Mouse (Mus musculus): ENCODE results near the gene Mki67. TPM values are rescaled to one million over a fixed set of nuclear protein-coding genes. Genes with fewer than 3 reads are reported as not detected.

Gene Mki67
- polyA plus RNA-seq, 1 experiment from 2014 or later, result 82.1 TPM

DNA sequence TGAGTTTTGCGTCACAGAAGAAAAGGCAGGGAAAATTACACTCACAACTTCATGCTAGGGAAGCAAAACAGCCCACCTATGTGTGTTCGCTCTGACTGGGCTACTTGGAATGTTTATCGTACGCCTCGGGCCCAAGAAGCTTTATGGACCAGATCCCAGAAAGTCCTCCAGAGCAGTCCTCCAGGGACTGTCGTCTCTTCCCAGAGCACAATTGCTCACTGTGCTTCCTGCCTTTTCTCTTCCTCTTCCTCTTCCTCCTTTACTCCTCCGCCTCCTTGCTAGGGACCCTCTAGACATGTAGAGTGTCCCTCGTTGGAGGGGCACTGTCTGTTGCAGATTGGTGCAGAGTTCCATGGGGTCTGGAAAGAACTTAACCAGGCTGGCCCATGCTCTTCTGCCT lies 67.3 kb downstream of the Mki67 start:
- no peak for ATAC-seq (ENCODE audit: low read depth)

DNA sequence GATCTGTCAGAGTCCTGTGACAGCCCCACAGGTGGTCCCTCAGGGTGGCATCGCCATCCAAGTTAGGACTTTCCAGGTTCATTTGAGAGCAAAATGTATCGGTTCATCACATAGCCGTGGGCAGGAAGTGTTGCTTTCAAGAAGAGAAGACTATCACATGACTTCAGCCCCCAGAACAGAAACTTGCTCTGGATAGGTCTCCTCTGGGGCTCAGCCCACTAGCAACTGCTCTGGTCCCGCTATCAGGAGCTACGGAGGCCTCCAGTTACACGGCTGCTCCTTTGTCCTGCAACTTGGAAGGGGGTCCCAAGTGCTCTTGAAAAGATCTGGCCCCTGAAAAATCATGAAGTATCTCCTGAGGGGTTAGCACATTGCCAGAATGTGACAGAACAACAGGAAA lies 69.2 kb downstream of the Mki67 start:
- no peaks in the 10 kb centered on the region for H3K27me3 ChIP-seq
- H3K4me2 ChIP-seq, result no peak overlapping the region
- 75% methylated on average over 6 of the region's 6 CpGs for WGBS (ENCODE audit: insufficient replicate concordance)
- peaks cover 7% of the 10 kb centered on the region; the same call in 1 of the 2 replicates for H3K36me3 ChIP-seq
- no peaks in the 10 kb centered on the region for H3K9me3 ChIP-seq (replicated peaks)
- no peak for DNase-seq
- ATAC-seq (ENCODE audit: low read depth), result no peak
- no peak overlapping the region for H3K4me3 ChIP-seq (replicated peaks)
- H3K9ac ChIP-seq, result no peak overlapping the region
- 0 out of 2 replicates have a peak, but pooled peaks cover 4% of the 10 kb centered on the region for H3K4me1 ChIP-seq (replicated peaks)
- H3K27ac ChIP-seq, result no peak overlapping the region

More for the DNA sequence above, 67.3 kb downstream of the Mki67 start:
- 70% methylated on average over 8 of the region's 8 CpGs for WGBS (ENCODE audit: insufficient replicate concordance)
- no peak overlapping the region for H3K4me3 ChIP-seq (replicated peaks)
- no peaks in the 10 kb centered on the region for H3K27me3 ChIP-seq
- no peak for DNase-seq
- no peak overlapping the region for H3K27ac ChIP-seq
- H3K4me2 ChIP-seq, result no peak overlapping the region
- H3K36me3 ChIP-seq, result peaks cover 7% of the 10 kb centered on the region; the same call in 1 of the 2 replicates
- H3K4me1 ChIP-seq (replicated peaks), result 0 out of 2 replicates have a peak, but pooled peaks cover 4% of the 10 kb centered on the region
- no peak overlapping the region for H3K9ac ChIP-seq
- H3K9me3 ChIP-seq (replicated peaks), result no peaks in the 10 kb centered on the region

DNA sequence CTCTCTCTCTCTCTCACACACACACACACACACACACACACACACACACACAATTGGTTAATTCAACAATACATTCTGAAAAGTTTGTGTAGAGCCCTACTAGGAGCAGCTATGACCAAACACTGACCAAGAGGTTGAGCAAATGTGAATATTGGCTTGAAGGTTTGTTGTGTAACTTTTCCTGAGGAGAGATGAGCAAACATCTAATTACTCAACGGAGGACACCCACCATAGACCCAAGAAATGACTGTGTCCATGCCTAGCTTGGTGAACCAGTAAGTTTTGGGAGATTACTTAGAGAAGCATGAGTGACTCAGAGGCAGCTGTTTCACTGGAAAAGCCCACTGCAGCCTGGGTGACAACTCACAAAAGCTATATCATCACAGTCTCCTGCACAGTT lies 71.7 kb downstream of the Mki67 start:
- Histone ChIP-seq H3K9ac (no peak overlapping the region), H3K9me3 (replicated peaks) (no peaks in the 10 kb centered on the region), H3K4me2 (no peak overlapping the region), H3K36me3 (peaks cover 7% of the 10 kb centered on the region; the same call in 1 of the 2 replicates), H3K4me1 (replicated peaks) (0 out of 2 replicates have a peak, but pooled peaks cover 2% of the 10 kb centered on the region), H3K4me3 (replicated peaks) (no peak overlapping the region), H3K27me3 (no peaks in the 10 kb centered on the region), H3K27ac (no peak overlapping the region)
- 71% methylated on average over 1 of the region's 1 CpGs for WGBS (ENCODE audit: insufficient replicate concordance)
- DNase-seq (no peak), ATAC-seq (ENCODE audit: low read depth) (no peak)

DNA sequence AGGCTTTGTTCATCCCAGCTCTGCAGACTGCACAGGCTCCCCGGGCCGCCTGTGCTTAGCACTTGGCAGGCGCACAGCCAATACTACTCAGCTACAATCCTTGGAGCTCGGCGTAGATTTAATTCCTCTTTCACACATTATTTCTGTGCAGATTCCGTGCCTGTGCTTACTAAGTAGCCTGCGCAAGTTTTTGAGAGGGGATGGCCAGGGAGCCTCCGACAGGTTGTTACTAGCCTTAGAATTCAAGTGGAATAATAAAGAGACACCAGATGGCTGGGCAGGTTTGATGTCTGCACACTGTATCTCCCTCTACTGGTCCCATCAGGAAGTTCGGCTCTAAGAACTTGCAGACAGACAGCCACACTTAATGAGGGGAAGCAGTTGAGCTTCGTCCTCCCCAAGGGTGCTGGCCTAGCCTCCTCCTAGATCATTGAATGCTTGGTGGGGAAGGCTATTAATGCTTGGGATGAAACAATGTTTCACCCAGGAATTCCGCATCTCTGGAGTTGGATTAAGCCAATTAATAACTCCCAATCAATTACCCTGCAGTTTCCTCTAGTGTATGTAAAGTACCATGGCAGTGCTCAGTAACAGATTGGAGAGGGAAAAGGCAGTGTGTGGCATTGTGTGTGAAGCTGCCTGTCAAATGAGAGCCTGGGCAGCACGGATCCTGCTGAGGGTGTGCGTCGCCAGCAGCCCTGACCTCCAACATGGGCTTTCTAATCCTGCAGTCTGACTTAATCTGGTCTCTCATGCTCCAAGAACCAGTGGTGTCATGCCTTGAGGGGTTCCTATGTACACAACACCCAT lies 74.3 kb downstream of the Mki67 start:
- DNase-seq (no peak), ATAC-seq (ENCODE audit: low read depth) (no peak)
- Histone ChIP-seq H3K4me2 (no peak overlapping the region), H3K9ac (no peak overlapping the region), H3K4me3 (replicated peaks) (no peak overlapping the region), H3K36me3 (no peaks in the 10 kb centered on the region), H3K27me3 (no peaks in the 10 kb centered on the region), H3K4me1 (replicated peaks) (no peaks in the 10 kb centered on the region), H3K27ac (no peak overlapping the region), H3K9me3 (replicated peaks) (no peaks in the 10 kb centered on the region)
- WGBS (ENCODE audit: insufficient replicate concordance), result 67% methylated on average over 14 of the region's 14 CpGs

Other genes starting within 250 kb of the Mki67 start
- gene Clrn3, start 187.7 kb downstream of the Mki67 start, polyA plus RNA-seq (2015; fragmentation: Nextera tagmentation; extraction: Ambion mirVana), result not detected in 2 replicates
- 2.5 and 2.8 TPM in 2 replicates for gene Ptpre, start 178.9 kb downstream of the Mki67 start, polyA plus RNA-seq (2015; fragmentation: Nextera tagmentation; extraction: Ambion mirVana)

Data from liver, embryonic 13.5 days (tissue).